Mouse (Mus musculus) heart, embryonic 16.5 days (tissue): ENCODE measurements around the gene Nkx2-1. TPM values are rescaled to one million over a fixed set of nuclear protein-coding genes. Genes with fewer than 3 reads are reported as not detected.

Experiments used
- ATAC-seq: fragments of 200-750 bp; cut with Nextera tagmentation; replicated peaks from 2 replicates; pipeline ENCODE4 v1.8.0; 2017; ENCODE audit warnings: moderate number of reproducible peaks; ENCODE audit not compliant: insufficient read depth, low FRiP score; ENCODE audit errors: extremely low read depth
- H3K27ac ChIP-seq: fragments of 300-500 bp; sonication (generic); 2 replicates; pipeline ENCODE4 v1.5.1; 2014; ENCODE audit warnings: mild to moderate bottlenecking, low read length, control low read depth, moderate library complexity
- H3K27me3 ChIP-seq: fragments of 300-500 bp; sonication (generic); 2 replicates; pipeline ENCODE4 v1.6.1; 2014; ENCODE audit warnings: low read length, mixed read lengths; ENCODE audit not compliant: control insufficient read depth, insufficient read depth
- H3K36me3 ChIP-seq: fragments of 300-500 bp; sonication (generic); 2 replicates; pipeline ENCODE4 v1.6.1; 2014; ENCODE audit not compliant: control insufficient read depth, insufficient read depth
- H3K4me1 ChIP-seq: fragments of 300-500 bp; sonication (generic); 2 replicates; pipeline ENCODE4 v1.6.1; 2014; ENCODE audit warnings: low read length, mixed read lengths; ENCODE audit not compliant: control insufficient read depth, insufficient read depth
- H3K4me2 ChIP-seq: fragments of 300-500 bp; sonication (generic); 2 replicates; pipeline ENCODE4 v1.6.1; 2014; ENCODE audit warnings: low read depth, mild to moderate bottlenecking, control low read depth, low read length
- H3K4me3 ChIP-seq: fragments of 300-500 bp; sonication (generic); 2 replicates; pipeline ENCODE4 v1.5.1; 2014; ENCODE audit warnings: mild to moderate bottlenecking, control low read depth, low read length
- H3K9ac ChIP-seq: fragments of 300-500 bp; sonication (generic); 2 replicates; pipeline ENCODE4 v1.6.1; 2014; ENCODE audit warnings: low read length, control low read depth
- H3K9me3 ChIP-seq: fragments of 300-500 bp; sonication (generic); replicated peaks from 2 replicates; pipeline ENCODE4 v1.6.1; 2016; ENCODE audit warnings: low read length; ENCODE audit not compliant: control insufficient read depth
- WGBS: fragments of 180-500 bp; shearing (Covaris S2); extraction: QIAGEN DNeasy Blood & Tissue Kit; methylation state at CpG from one replicate; pipeline ENCODE4 v1.1.7; 2014; 5-methylcytosine and 5-hydroxymethylcytosine counted together
- polyA plus RNA-seq: library from polyadenylated mRNA; unstranded; fragments of >200 nt; fragmentation: Nextera tagmentation; extraction: Ambion mirVana; gene quantifications from 2 replicates; pipeline ENCODE4 v1.2.1, GENCODE M21; 2015

The Nkx2-1 gene
- polyA plus RNA-seq, 1 experiment from 2014 or later = 1.1 TPM

DNA sequence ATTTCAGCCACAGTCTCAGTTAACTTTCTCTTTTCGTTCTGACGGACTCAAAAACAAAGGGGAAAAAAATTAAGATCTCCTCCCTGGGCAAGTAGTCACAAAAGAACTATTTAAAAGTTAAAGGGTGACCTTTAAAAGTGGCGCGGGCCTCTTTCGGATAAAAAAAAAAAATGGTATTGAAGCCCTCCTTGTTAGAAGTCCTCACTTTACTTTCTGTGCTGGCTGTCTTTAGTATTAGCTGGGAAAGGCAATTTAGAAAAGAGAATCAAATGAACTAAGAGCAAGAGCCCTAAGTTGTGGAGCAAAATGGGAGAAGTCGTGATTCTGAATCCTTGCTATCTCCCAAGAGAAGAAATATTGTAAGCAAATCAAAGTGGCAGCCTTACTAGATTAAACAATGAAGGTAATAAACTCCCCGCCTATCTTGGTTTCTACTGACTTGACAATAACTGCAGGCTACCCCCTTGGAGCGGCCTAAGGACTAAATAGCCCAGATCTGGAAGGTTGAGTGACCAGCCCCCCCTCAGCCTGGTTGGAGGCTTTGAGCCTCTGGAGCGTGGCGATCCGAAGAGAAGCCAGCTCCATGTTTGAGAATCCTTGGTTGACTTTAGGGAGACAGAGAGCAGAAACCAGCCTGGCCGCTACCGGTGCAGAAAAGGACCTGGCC lies 17.5 kb downstream of the Nkx2-1 start:
- Histone ChIP-seq H3K4me1 (peaks cover 3% of the 10 kb centered on the region; the same call in 1 of the 2 replicates), H3K27me3 (peaks cover 64% of the 10 kb centered on the region), H3K4me2 (no peak overlapping the region; the same call in 1 of the 2 replicates), H3K9me3 (peaks cover 3% of the 10 kb centered on the region; the same call in 1 of the 2 replicates), H3K36me3 (no peaks in the 10 kb centered on the region), H3K4me3 (no peak overlapping the region), H3K27ac (no peak overlapping the region), H3K9ac (no peak overlapping the region)
- ATAC-seq = no peak
- 24% methylated on average over 13 of the region's 13 CpGs for WGBS

DNA sequence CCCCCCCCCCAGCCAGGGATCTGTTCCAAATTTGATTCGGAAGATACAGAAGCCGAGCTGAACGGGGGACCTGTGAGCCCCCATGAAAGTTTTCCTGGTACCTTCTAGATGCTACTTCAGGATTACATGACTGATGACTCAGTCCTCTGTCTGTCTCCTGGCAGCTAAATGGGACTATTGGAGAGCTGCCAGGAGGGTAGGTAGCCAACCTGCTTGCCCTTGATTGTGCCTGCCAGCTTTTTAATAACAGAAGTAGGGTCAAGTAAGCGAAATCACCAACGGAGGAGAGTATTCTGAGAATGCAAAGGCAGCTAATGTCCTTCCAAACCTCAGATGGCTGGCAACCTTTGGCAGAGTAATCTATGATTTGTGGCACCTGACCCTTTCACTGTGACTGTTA lies 18.5 kb downstream of the Nkx2-1 start:
- Histone ChIP-seq H3K4me1 (peaks cover 3% of the 10 kb centered on the region; the same call in 1 of the 2 replicates), H3K27me3 (peaks cover 55% of the 10 kb centered on the region), H3K9me3 (no peaks in the 10 kb centered on the region; the same call in 1 of the 2 replicates), H3K36me3 (no peaks in the 10 kb centered on the region), H3K27ac (no peak overlapping the region), H3K4me2 (no peak overlapping the region), H3K4me3 (no peak overlapping the region), H3K9ac (no peak overlapping the region)
- no peak for ATAC-seq
- WGBS = 50% methylated on average over 5 of the region's 5 CpGs

DNA sequence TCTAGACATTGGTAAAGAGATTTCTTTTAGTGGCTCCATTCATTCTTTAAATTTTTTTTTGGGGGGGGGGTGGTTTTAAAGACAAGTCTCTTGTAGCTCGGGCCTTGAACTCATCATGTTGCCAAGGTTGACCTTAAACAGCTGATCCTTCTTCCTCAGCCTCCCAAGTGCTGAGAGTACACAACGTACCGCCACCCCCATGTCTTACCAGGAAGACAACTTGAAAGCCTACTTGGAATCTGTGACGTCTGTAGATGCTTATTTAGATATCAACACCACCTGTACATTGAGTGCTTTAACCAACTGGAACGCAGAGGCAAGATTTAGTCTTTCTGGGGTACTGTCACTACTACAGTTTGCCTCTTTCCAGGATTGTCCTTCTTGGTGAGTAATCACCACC lies 21.9 kb downstream of the Nkx2-1 start:
- Histone ChIP-seq H3K36me3 (no peaks in the 10 kb centered on the region), H3K27me3 (peaks cover 27% of the 10 kb centered on the region), H3K27ac (no peak overlapping the region), H3K9ac (no peak overlapping the region), H3K4me3 (no peak overlapping the region), H3K4me2 (no peak overlapping the region), H3K4me1 (peaks cover 2% of the 10 kb centered on the region; the same call in 1 of the 2 replicates), H3K9me3 (no peaks in the 10 kb centered on the region; the same call in 1 of the 2 replicates)
- 70% methylated on average over 5 of the region's 5 CpGs for WGBS
- ATAC-seq = no peak

DNA sequence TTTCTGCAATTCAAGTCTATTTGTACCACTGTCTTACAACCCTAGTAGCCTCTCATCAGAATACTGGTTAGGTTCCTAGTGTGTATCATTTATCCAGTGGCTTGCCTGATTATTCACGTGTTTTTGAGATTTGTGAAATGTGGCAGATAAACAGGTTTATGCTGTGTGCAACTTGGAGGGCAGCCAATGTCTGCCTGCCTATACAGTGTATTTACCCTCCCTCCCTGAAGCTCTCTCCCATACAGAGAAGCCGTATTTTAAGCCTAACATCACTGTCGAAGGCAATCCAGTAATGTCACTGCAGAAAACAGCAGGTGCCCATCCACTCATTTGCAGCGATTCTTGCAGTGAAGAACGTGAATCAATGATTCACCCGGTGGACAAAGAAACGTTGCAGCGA lies 28.3 kb downstream of the Nkx2-1 start:
- no peaks in the 10 kb centered on the region for H3K4me1 ChIP-seq
- ATAC-seq = no peak

DNA sequence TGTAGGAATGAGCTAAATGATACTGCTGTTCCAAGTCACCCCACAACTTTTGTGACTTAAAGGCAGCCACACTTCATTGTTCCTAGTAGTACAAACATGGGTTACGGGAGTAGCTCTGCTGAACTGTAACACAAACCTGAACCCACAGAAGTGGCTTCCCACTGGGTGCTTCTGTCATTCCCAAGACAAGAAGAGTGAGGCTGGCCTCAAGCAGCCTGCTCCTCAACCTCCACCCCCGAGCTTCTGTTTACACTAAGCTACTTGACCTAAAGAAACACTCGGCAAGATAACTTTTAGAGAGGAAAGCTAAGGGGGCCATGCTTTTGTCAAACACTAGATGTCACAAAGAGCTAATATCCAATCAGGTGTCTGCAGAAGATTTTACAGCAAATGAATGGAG lies 49.7 kb downstream of the Nkx2-1 start:
- H3K4me3 ChIP-seq = no peak overlapping the region
- H3K9me3 ChIP-seq = no peaks in the 10 kb centered on the region
- H3K27ac ChIP-seq = no peak overlapping the region
- H3K36me3 ChIP-seq = no peaks in the 10 kb centered on the region
- H3K9ac ChIP-seq = no peak overlapping the region
- no peak overlapping the region for H3K4me2 ChIP-seq
- no peak for ATAC-seq
- no peaks in the 10 kb centered on the region for H3K27me3 ChIP-seq
- 18% methylated on average over 3 of the region's 3 CpGs for WGBS
- H3K4me1 ChIP-seq = no peaks in the 10 kb centered on the region

More for the DNA sequence above, 28.3 kb downstream of the Nkx2-1 start:
- Histone ChIP-seq H3K4me3 (no peak overlapping the region), H3K27me3 (0 out of 2 replicates have a peak, but pooled peaks cover 4% of the 10 kb centered on the region), H3K36me3 (no peaks in the 10 kb centered on the region), H3K9me3 (no peaks in the 10 kb centered on the region), H3K4me2 (no peak overlapping the region), H3K9ac (no peak overlapping the region), H3K27ac (no peak overlapping the region)
- WGBS = 51% methylated on average over 8 of the region's 8 CpGs

DNA sequence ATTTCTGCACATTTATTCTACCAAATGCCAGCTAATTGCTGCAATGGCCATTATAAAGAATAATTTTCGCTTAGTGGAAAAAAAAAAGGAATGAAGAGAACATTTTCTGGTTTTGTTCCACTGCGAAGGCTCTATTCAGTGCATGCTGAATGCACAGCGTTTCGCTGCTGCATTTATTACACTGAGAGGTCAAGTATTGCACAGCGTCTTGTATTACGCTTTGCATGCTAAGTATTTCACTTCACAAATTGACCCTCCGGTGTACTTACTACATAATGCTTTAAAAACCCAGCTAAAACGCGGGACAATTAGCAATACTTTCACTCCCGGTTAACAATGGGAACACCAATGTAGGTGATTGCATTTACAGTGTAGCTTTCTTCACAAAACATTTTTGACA lies 54.1 kb downstream of the Nkx2-1 start:
- 80% methylated on average over 10 of the region's 10 CpGs for WGBS

More for the DNA sequence above, 54.1 kb downstream of the Nkx2-1 start:
- H3K4me3 ChIP-seq = no peak overlapping the region
- no peaks in the 10 kb centered on the region for H3K4me1 ChIP-seq
- H3K4me2 ChIP-seq = no peak overlapping the region
- no peaks in the 10 kb centered on the region for H3K27me3 ChIP-seq
- no peaks in the 10 kb centered on the region for H3K9me3 ChIP-seq
- no peak overlapping the region for H3K9ac ChIP-seq
- ATAC-seq = no peak
- no peak overlapping the region for H3K27ac ChIP-seq
- no peaks in the 10 kb centered on the region for H3K36me3 ChIP-seq

Other genes starting within 250 kb of the Nkx2-1 start
- gene Mbip, start 191.0 kb downstream of the Nkx2-1 start, polyA plus RNA-seq = 23.9 and 30.4 TPM in 2 replicates
- gene Nkx2-9, start 76.4 kb upstream of the Nkx2-1 start, polyA plus RNA-seq = not detected in 2 replicates
- gene Pax9, start 154.9 kb upstream of the Nkx2-1 start, polyA plus RNA-seq = 1.6 and 2.4 TPM in 2 replicates